Mouse (Mus musculus): ENCODE results near the gene Mrtfa.

DNA sequence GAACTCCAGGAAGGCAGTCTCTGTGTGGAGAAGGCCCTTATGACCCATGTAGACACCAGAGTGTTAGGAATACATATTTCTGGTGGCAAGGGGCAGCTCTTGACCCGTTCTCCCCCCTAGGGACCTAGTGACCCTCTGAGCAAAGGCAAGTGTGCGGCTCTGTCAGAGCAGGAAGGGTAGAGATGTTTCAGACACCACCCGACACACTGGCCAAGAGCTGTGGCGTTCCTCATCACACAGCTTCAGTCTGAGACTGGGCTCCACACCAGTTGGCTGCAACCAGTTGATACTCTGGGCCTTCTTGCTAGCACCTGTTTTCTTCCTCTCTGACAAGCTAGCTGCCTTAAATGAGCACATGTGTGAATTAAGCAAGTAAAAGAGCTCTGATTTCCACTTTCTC lies 158.9 kb downstream of the Mrtfa start:
- TF ChIP-seq CTCF (IDR thresholded peaks at IDR 0.05; ENCODE audit: low read depth, low read length) (no peak), EP300 (IDR thresholded peaks at IDR 0.05; ENCODE audit: insufficient read depth, low read depth, low read length) (no peak)

Measured in ES-Bruce4 (cell line).